14 mouse cellular contexts compared by ENCODE assay signal in the genomic region with DNA sequence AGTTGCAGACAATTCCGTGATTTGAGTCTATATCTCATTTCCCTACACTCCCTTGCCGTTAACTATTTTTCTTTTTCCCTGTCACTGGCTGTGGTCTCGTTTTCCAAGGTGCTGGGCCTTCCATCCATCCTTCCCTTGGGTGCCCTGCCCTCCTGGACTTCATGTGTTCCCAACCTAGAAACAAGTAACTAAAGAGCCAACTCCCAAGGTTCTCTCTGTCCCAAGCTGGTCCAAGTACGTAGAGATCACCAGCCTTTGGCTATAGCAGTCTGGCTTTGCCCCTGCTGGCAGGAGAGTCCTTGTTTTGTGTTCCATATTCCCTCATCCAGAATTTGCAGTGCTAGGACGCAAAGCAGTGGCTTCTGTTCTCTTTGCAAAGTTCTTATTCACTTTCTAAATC.
DNase-seq lines count a peak whose midpoint lies in the region; ATAC-seq and TF ChIP-seq lines count a peak whose summit lies in the region.
"Had no signal": no experiment of that assay in that cellular context is flagged by ENCODE, and none has a peak within 500 bp of the region (broad histone marks: within the 10 kb centered on the region; RNA-seq: fewer than 3 reads in every experiment).

No protein-coding gene starts in this region.

- H3K27me3 ChIP-seq in cerebellum, adult 2 months (ENCODE audit: control insufficient read depth, insufficient read depth, low read length) = no peaks in the 10 kb centered on the region
- H3K27me3 ChIP-seq in hindbrain, embryonic 16.5 days (replicated peaks; ENCODE audit: control insufficient read depth, insufficient read depth, low read length) = no peaks in the 10 kb centered on the region
- H3K27me3 ChIP-seq: liver, embryonic 13.5 days had no signal

- TF ChIP-seq POLR2A in cerebellum, adult 2 months (IDR thresholded peaks at IDR 0.05; ENCODE audit: borderline replicate concordance, insufficient read depth, low read length) = no peak

- H3K9me3 ChIP-seq in hindbrain, embryonic 16.5 days (ENCODE audit: control insufficient read depth, low read length) = no peaks in the 10 kb centered on the region
- H3K9me3 ChIP-seq: liver, embryonic 13.5 days had no signal

- no peak overlapping the region for H3K4me2 ChIP-seq in hindbrain, embryonic 16.5 days (ENCODE audit: low read length)
- H3K4me2 ChIP-seq: liver, embryonic 13.5 days had no signal

- no peak overlapping the region for H3K9ac ChIP-seq in hindbrain, embryonic 16.5 days (ENCODE audit: low read depth, low read length)
- H3K9ac ChIP-seq: liver, embryonic 13.5 days had no signal

- H3K4me3 ChIP-seq in cerebellum, adult 2 months (replicated peaks; ENCODE audit: insufficient read depth, low read depth, low read length) = no peak overlapping the region
- H3K4me3 ChIP-seq in layer of hippocampus, adult 2 months = no peak overlapping the region
- no peak overlapping the region for H3K4me3 ChIP-seq in hindbrain, embryonic 16.5 days (ENCODE audit: low read length)
- H3K4me3 ChIP-seq: liver, embryonic 13.5 days; megakaryocyte, embryonic 14.5 days had no signal

- TF ChIP-seq CTCF in cerebellum, adult 2 months (IDR thresholded peaks at IDR 0.05; ENCODE audit: borderline replicate concordance, insufficient read depth, low read depth, low read length) = no peak
- no peak for TF ChIP-seq CTCF in layer of hippocampus, adult 2 months (conservative IDR thresholded peaks at IDR 0.05)

- ATAC-seq in hindbrain, embryonic 16.5 days = no peak

- H3K27ac ChIP-seq in cerebellum, adult 2 months (ENCODE audit: insufficient read depth, low read length) = peak overlapping the region; percentile 76
- H3K27ac ChIP-seq in layer of hippocampus, adult 2 months = peak overlapping the region; percentile 36; the same call in 1 of the 2 replicates
- H3K27ac ChIP-seq in hindbrain, embryonic 16.5 days (ENCODE audit: low read depth, low read length) = 0 out of 2 replicates have a peak overlapping the region, but pooled peaks have one; percentile 18
- H3K27ac ChIP-seq: liver, embryonic 13.5 days had no signal

- no peaks in the 10 kb centered on the region for H3K36me3 ChIP-seq in hindbrain, embryonic 16.5 days (ENCODE audit: control insufficient read depth, insufficient read depth, low read length)
- H3K36me3 ChIP-seq: liver, embryonic 13.5 days had no signal

- 10% methylated on average over 5 of the region's 5 CpGs for WGBS in cerebellum, adult 2 months
- 62% methylated on average over 5 of the region's 5 CpGs for WGBS in hindbrain, embryonic 16.5 days

- peak; percentile 51 to 63 for DNase-seq in cerebellum, adult 2 months
- no peak for DNase-seq in cerebellum, postnatal 4 days (ENCODE audit: low spot score in 2 of 2)
- DNase-seq in layer of hippocampus, adult 2 months (ENCODE audit: low spot score in 2 of 2) = no peak
- DNase-seq in layer of hippocampus, adult 9-10 months (ENCODE audit: low spot score) = no peak
- peak; percentile 61 for DNase-seq in cerebellum, adult 9-11 months
- DNase-seq in lung, postnatal 36 days = no peak
- no peak for DNase-seq in urinary bladder, adult 18-20 months (ENCODE audit: low spot score in 2 of 2)
- DNase-seq: adrenal gland, postnatal 36 days; kidney, adult 2 months; kidney, postnatal 25 days; liver, embryonic 13.5 days; right cerebral cortex, postnatal 4 days had no signal

- H3K4me1 ChIP-seq in cerebellum, adult 2 months (ENCODE audit: control insufficient read depth, insufficient read depth, low read length) = peaks cover 54% of the 10 kb centered on the region
- H3K4me1 ChIP-seq in hindbrain, embryonic 16.5 days (ENCODE audit: control insufficient read depth, insufficient read depth, low read depth, low read length) = peaks cover 52% of the 10 kb centered on the region
- H3K4me1 ChIP-seq: liver, embryonic 13.5 days; megakaryocyte, embryonic 14.5 days had no signal

Comparison
In these comparisons a context has a peak if more than half of its experiments do, and no peak if none do; other contexts are left out.
1. DNase-seq: peak in cerebellum, adult 2 months (2 of 2) and cerebellum, adult 9-11 months (single experiment); none in cerebellum, postnatal 4 days (0 of 2), layer of hippocampus, adult 2 months (0 of 2), layer of hippocampus, adult 9-10 months (single experiment), lung, postnatal 36 days (single experiment) and urinary bladder, adult 18-20 months (0 of 2).
2. H3K27ac ChIP-seq: peak in every context shown above with its lines; median percentile 76 in cerebellum, adult 2 months; 36 in layer of hippocampus, adult 2 months; 18 in hindbrain, embryonic 16.5 days.